Mouse (Mus musculus): ENCODE results near the gene Casp3. TPM values are rescaled to one million over a fixed set of nuclear protein-coding genes. Genes with fewer than 3 reads are reported as not detected.
"Not testable (repeated sequence)": the region's sequence is repeated elsewhere in the genome, so short reads cannot be mapped to it uniquely, and the experiment has no call there.

Gene Casp3
- total RNA-seq (2021), result 1 to 10 TPM; 2.3 to 3.1 TPM
- long read RNA-seq, experiment 1, partial matches to known transcripts, result 5 of 8 reads
- long read RNA-seq, experiment 1, other reads (novel, unspliced or antisense), result 1 of 8 reads
- long read RNA-seq, experiment 2, partial matches to known transcripts, result 3 of 6 reads
- long read RNA-seq, experiment 2, other reads (novel, unspliced or antisense), result 0 of 6 reads

DNA sequence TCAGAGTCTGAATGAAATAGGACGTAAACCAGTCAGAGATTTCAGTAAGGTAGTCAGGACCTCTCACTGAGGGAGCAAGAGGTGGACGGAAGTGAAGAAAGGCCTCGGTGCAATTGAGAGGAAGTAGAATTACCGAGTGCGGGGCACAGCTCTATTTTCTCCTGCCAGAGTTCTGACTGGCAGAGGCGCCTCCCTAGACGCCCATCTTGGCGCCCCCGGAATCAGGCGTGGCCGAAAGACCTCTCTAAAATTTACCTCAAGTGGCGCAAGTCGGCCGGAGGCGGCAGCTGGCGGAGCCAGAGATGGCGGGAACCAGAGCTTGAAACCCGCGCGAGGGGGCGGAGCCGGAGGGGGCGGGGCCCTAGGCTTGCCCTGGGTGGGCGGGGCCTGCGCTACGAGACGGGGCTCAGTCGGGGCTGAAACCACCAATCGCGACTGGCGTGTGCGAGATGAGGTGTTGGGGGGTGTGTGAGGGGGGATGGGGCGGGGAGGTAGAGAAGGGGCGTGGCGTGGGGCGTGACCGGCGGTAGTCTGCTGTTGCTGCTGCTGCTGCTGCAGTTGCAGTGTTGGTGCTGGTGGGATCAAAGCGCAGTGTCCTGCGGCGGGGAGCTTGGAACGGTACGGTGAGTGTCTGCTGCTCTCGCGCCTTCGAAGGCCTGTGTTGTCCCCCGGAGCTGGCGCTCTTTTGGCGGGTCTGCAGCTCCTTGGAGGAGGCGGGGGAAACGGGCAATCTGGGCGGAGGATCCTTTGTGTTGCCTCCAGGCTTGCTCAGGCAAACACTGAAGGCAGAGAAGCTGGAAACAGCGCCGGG is at the start of gene Casp3, which contains the start of gene Primpol:
Casp3 (plus strand) TSS at position 413 of the 811 bp plus-strand sequence.
Primpol (minus strand) TSS at position 334 of the 811 bp plus-strand sequence.
- peak; percentile 98 for DNase-seq

DNA sequence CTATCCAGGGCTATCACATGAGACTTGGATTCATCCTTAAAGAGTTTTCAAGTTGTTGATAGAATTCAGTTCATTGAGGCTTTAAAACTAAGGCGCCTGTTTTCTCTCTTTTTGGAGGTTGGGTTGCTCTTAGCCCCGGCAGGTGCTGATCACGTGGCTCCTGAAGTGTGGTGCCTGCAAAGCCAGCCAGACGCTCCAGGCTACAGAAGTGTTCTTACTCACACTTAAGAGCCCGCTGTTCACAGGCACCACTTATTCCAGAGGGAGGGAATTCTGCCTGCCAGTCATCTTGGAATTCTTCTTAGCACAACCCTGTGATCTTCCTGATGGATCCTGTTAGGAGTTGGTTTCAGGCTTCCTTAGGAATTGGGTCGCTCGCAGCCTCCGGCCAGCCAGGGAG is 49.1 kb upstream of the Casp3 start:
- no peak for DNase-seq

DNA sequence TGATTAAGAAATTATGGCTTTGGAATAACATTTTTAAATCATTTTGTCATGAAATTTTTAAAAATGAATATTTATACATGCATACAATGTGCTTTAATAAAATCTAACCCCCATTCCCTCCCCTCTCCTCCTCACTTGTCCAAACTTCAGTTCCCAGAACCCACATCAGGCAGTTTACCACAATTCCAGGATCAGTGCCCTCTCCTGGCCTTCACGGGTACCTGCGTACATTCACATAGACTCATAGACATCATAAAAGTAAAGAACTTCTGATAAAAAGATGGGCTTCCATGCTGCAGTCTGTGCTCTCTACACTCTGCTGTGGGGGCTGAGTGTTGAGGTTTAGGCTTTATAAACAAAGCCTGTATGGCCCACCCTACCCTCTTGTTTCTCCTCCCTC is 48.1 kb upstream of the Casp3 start:
- no peak for DNase-seq

DNA sequence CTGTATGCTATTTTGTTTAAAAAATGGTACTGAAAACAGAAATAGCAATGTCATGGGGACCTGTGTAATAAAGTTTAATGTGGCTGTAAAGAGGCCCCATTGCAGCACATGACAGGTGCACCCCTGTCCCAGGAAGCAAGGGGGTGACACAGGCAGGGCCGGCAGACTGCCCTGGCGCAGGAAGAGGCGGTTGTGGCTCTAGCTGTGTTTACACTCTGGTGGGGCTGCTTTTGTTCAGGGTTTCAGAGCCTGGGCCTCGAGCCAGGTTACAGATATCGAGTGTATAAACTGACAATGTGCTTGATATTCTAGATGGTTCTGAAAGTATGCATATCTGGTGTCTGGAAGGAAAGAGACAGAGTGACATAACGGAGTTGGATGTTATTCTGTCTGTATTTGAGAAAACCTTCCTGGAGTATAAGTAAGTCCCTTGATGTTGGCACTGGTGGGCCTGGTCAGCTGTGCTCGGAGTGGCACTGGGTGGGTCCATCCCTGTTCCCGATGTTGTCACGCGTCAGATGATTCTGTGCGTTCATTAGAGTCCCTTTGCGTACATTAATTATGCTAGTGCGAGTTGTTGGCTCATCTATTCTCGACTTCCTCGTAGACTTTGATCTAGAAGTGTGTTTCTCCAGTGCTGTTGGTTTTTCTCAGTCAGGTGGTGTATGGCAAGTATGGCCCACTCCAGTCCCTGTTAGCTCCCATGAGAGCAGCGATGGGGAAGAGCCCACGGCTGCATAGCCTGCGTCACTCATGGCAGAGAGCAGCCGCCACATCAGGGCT is 47.2 kb upstream of the Casp3 start:
- no peak for DNase-seq

DNA sequence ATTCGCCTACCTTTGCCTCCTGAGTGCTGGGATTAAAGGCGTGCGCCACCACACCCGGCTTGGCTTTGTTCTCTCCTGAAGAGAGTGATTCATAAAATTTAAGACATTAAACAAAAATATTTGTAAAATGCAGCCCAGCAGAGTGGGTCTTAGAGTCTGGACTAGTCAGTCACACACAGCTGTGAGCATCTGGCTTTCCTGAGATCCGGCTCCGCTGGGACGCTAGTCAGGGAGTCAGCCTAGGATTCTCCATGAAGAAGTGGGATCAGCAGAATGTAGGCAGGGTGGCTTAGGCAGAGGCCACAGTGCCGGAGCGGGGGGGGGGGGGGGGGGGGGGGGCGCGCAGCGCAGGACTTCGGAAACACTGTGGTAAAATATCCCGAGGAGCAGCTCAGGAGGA is 46.4 kb upstream of the Casp3 start:
- no peak for DNase-seq

DNA sequence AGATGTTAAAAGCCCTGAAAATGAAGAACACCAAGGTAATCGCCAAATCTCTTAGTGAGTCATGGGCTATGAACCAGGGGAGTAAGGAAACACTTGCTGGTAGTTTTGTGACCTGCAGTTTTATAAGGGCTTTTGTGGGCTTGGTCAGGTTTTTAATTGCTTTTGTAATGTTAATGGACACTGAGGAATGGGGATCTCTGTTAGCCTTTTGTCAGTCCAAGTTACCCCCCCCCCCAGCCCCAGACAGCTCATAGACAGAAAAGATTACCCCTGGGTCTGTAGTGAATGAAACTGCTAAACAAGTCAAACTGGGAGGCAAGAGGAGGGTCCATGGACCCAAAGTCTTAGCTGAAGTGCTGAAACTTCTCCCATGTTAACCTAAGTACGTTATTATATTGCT is 43.6 kb upstream of the Casp3 start:
- no peak for DNase-seq

DNA sequence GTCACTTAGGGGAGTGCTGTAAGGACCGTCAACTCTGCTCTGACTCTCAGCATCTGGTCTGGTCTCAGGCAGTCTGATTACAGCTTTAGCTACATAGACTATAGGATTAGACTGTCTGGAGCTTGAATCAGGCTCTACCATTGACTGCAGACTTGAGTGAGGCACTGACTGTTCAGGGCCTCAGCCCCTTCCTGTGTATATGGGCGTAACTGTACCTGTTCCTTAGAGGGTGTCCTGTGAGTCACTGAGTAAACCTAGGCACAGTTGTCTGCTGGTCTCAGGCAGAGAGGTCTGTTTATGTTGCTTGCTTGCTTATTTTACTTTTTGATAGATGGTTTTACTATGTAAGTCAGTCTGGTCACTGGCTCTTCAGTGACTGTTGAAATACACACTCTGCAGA is 43.1 kb upstream of the Casp3 start:
- no peak for DNase-seq

DNA sequence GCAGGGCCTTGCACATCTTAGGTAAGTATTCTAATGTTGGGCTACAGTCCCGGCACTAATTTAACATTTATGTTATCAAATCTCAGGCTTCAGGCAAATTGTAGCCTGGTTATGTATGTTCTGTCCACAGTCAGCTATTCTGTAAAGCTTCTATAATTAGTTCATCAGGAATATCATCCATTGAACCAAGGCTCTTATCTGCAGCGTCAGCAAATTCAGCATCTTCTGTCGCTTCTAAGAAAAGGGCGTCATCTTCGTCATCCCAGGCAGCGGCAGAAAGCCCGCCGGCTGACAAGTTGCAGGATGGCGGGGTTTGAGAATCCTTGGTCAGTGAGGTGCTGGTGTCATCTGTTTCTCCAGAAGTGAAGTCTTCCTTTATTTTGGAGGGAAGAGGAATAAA is 38.3 kb upstream of the Casp3 start:
- no peak for DNase-seq

DNA sequence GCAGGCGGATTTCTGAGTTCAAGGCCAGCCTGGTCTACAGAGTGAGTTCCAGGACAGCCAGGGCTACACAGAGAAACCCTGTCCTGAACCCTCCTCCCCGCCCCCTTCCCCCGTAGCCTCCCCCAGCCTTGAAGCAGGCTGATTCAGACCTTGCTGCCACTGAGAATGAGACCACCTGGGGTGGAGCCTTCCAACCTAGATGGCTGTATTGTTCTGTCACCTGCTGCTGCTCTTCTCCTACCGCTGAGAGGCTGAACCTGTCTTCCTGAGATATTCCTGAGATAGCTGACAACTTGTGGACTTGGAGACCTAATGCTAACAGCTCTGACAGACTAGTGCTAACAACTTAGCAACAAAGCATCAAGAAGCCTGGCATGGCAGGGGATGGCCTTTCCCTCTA is 32.8 kb upstream of the Casp3 start:
- not testable (repeated sequence) for DNase-seq

DNA sequence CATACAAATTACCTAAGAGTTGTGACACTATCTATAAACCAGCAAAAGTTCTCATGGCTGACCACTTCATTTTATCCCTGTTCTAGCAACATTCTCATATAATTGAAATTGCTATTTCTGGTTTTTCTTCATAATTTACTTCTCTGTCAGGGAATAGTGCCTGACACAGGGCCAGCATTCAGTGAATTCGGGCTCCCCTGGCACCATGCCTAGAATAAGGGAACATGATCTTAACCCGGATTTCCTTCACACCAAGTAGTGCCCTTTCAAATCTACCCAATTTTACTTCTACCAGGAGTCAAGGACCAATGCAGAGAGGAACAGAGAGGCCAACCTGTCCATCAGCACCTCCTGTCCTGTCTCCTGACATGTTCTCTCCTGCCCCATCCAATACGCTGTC is 31.5 kb upstream of the Casp3 start:
- no peak for DNase-seq

DNA sequence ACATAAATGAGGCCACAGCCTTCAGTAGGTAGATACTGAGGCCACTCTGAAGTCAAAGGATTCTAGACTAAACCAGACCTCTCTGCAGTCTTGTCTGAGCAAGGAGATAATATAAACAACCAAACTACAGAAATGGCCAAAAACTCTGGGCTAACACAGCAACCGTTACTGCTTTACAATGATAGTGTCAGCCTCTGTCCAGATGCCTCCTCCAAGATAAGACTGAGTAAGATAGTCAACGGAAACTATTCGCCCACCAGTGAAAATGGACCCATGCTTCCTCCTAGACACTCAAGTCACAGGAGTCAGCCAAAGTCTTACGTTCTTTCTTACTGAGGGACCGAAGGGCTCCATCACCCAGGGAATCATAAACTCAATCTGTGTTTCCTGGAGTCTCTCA is 29.2 kb upstream of the Casp3 start:
- no peak for DNase-seq

DNA sequence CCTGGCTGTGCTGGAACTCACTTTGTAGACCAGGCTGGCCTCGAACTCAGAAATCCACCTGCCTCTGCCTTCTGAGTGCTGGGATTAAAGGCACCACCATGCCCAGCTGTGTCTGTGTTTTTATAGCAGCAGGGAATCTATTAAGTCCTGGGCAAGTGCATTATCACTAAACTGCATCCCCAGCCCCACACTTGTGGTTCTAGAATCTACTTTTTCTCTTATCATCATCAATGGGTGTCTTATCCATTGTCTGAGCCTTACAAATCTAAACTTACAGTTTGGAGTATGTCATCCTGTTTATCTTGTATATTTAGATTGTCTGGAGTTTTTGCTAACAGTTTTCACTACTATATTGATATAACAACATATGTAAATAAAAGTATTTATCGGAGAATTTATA is 28.4 kb upstream of the Casp3 start:
- DNase-seq, result no peak

DNA sequence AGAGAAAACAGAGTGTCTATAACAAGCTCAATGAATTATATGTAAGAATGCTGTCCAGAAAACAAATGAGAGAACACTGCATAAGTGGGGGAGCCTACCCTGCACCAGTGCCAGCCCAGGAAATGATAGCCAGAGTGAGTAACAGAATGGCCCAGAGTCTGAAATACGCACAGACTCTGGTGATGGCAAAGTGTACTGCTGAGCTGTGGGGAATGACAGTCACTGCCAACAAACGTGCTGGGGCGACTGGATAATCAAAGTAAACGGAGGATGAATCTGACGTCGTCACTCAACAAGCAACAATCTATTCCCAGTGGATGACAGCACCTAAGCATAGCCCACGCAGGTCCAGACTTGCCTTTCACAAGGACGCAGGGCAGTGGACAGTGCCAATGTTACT is 24.0 kb upstream of the Casp3 start:
- no peak for DNase-seq

DNA sequence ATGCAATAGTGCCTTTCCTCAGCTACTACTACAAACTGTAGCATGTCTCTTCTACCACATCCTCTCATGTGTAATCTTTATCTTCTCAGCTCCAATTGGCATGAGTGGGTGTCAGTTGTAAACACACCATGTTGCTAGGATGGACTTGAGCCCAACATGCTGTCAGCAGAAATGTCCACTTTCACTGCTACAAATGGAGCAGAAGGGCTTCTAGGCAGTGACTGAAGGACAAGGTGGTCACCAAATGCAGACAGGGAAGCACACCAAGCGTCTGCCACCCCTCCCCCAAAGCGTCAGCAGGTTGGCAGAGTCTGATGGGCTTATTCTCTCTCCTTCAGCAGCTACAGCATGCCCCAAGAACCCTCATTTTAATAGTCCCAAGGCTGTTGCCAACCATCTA is 23.3 kb upstream of the Casp3 start:
- no peak for DNase-seq

DNA sequence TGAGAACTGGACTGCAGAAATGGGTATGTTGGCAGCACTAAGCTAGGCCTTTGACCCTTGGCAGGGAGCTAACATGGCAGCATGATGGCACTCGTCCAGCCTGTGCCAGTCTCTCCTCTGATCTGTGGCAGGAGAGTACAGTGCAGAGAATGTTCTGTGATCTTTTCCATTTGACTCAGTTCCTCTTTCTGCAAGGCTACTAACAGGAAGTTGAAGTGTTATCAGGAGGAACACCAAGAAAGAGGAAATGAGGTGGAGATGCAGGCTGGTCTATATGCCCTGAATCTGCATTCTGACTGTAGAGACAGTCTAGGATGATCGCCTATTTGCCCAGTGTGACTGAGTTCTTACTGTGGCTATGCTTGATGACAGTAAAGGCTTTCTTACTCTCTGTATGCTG is 21.5 kb upstream of the Casp3 start:
- DNase-seq, result no peak

DNA sequence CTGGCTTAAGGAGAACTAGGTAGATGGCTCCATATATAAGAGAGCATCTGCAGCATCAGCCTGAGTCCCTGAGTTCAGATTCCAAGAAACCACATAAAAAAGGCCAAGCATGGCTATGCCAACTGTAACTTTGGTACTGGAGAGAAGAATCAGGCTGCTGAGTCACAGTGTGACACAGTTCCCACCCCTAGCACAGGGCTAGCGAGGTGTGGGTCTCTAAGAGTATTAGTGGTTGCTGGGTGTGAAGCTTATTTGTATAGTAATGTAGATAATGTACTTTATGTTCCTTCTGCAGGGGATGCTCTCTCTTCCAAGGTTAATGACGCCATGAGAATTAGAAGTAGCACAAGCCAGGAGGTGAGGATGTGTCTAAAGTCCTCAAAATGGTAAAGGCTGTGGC is 20.6 kb upstream of the Casp3 start:
- DNase-seq, result no peak

DNA sequence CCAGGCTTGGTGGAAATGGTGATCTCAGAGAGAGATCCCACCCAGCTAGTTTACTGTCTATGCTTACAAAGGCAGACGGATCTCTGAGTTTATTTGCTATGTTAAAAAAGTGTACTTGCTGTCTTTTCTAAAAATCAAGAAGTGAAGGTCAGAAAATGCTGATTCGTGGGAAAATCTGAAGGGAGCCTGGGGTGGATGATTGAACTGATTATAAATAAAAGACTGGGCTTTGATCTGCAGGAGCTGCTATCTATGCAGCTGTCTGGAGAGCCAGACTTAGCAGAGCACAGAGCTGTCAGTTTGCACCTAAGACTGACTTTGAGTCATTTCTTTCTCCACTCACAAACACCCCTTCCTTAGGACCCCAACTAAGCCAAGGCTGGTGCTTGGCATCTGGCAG is 19.7 kb upstream of the Casp3 start:
- DNase-seq, result no peak

DNA sequence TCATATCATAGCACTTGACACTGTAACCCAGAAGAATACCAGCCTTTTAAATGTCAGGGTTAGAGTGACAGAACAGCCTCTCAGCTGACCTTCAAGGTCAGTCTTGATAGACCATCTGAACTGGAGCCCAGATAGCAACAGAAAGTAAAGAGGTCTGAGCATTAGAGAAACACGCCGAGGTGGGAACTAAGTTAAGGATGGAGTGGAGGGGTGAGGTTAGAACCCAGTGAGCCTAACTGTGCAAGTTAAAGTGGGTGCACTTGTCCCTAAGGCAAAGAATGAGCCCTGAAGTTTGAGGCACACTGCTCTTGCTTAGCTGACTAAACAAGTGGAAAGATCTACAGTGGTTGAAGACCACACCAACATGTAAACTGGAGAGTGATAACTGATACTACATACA is 19.0 kb upstream of the Casp3 start:
- DNase-seq, result no peak

DNA sequence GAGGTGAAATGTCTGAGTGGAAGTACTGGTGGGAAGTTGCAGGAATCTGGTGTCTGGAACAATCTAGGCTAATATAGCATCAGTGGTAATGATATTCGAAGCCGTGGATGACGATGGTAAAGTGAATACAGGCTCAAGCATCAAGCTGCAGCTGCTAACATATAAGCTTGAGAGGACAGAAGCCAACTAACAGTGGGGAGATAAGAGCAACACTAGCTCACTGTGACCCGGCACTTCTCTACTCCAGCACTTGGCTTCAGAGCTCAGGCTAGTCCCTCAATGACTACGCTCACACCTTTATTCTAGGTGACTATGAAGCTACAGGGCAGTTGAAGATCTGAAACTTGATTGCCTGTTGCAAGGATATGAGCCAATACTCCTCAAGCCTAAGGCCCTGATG is 18.3 kb upstream of the Casp3 start:
- DNase-seq, result no peak

DNA sequence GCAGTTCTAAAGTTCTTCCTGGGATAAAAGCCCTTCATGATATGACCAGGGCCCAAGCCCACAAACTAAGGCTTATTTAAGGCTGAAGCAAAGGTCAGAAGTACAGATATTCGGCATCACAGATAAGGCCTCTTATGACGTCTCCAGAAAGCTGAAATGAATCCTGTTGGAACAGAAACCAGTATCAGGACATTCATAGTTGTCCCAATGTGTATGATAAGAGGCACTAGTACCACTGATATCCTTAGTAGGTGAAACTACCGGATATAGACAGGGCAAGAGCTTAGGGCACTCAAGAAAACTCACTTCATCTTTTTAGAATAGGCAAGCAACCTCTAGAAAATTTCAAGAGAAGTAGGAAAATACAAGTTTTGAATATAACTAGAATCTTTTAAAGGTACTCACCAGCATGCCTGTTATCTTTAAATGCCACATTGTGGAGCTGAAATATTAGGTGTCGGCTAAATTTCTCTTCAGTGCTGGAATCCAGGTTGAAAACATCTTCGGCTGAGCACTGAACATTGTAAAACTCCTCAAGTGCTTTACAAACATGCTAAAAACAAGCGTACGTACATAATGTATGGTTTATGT is 17.7 kb upstream of the Casp3 start:
- no peak for DNase-seq

DNA sequence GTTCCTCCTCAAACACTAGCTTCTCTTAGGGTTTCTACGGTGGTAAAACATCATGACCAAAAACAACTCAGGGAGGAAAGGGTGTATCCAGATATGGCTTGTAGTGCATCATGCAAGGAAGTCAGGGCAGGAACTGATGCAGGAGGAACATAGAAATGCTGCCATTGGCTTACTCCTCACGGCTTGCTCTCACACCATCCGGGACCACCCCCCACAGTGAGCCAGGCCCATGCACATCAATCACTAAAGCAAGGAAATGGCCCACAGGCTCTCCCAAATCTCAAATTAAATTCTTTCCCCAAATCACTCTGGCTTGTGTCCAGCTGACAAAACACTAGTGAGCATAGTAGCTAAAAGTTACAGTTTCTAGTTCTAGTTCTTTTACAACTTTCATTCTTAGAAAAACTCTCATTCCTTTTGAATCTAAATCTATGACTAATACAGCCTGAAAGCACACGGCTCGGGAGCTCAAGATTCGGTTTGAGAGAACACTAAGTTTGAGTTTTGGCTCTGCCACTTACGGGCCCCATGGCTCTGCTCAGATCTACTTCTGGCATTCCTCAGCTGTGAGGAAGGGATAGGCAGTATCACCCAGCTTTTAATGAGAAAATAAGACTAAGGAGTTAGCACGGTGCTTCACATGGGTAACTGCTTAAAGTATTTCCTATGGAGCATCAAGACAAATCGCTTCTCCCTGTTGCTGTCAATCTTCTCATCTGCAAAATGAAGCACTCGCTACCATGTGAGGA is 16.0 kb upstream of the Casp3 start:
- DNase-seq, result no peak

DNA sequence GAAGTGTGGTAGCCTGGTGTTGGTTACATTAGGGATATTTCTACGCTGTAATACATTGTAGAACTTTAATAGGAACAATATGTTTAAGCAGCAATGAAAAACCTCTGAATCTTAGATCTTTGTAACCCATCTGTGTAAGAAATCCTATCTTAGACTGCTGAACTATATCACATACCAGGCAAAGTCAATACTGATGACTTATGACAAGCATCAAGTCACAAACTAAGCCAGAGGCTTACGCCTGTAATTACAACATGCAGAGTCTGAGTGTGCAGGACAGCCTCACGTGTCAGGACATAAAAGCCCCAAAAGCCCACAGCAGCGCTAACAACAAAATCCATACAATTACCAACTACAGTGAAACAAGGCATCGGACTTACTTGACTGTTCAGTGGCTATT is 13.5 kb upstream of the Casp3 start:
- DNase-seq, result no peak
